Mouse (Mus musculus): ENCODE results near the gene Cenpj.
A peak's percentile ranks its signal among the peaks of the same experiment; 100 is the strongest.

The Cenpj gene

GRCm38 (mm10) chr14:56545491-56545890, 29.7 kb downstream of the Cenpj start:
- no peak for DNase-seq (ENCODE audit: low spot score)

DNA sequence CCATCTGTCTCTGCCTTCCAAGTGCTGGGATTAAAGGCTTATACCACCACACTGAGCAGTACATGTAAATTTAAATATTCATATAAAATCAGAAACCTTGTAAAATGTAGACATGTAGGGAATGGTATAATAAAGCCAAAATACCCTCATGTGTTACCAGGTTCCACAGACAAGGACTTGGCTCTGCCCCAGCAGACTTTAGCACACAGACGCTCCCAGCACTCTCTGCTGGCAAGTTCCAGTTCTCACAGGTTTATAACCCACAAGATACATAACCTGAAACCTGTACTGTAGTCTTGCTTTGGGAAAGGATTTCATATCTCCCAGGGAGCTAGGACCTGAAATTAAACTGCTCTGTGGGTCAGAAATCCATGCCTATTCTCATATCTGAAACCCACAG, 30.3 kb downstream of the Cenpj start:
- DNase-seq (ENCODE audit: low spot score): no peak

DNA sequence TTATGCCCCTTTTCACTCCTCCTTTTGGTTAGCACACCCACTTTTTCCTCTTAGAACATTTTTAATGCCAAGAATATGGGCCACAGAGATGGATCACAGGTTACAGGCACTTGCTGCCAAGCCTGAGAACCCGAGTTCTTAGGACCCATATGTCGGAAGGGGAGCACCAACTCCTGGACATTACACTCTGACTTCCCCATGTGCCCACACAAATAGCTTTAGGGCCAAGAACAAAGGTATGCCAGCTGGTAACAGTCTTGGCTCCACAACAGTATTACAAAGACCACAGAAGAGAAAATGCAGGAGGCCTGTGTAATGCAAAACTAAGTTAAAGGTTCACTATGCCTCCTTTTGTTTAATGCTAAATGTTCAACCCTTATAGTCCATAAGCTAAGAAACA, 44.4 kb downstream of the Cenpj start:
- DNase-seq (ENCODE audit: low spot score): no peak

DNA sequence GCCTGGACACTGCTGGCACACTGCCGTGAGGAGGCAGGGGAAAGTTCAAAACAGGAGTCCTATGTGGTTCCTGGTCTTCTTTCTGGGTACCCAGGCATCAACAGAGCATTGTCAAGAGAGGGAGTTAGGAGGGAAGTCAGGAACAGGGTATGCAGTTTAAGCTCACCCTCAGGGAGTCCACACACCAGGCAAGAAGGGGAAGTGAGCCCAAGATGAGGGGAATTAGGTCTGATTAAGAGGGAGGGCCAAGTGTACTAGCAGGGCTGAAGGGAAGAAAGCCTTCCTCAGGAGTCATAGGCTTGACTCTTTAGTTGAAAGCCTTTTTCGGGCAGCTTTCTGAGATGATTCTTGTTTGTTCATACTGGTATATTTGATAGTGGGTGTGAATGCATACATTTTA, 60.5 kb downstream of the Cenpj start:
- DNase-seq (ENCODE audit: low spot score): no peak

GRCm38 (mm10) chr14:56512084-56512483, 63.1 kb downstream of the Cenpj start:
- DNase-seq (ENCODE audit: low spot score): peak; percentile 50

- no peak for DNase-seq (ENCODE audit: low spot score)
Observed at GRCm38 (mm10) chr14:56506743-56507142, 68.5 kb downstream of the Cenpj start.

DNA sequence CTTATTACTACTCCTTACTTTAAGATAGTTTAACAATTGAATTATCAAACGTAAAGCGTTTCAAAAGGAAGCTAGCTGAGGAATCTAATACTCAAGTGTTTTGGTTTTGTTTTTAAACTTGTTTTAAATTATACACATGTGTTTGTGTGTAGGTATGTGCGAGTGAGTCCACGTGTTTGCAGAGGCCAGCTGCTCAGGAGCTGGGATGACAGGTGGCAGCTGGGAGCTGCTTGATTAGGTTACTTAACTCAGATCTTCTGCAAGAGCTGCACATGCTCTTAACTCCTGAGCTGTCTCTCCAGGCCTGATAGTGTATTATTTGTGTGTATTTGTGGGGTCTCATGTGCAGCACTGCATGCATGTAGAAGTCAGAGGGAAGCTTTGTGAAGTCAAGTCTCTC, 72.8 kb downstream of the Cenpj start:
- no peak for DNase-seq (ENCODE audit: low spot score)

DNA sequence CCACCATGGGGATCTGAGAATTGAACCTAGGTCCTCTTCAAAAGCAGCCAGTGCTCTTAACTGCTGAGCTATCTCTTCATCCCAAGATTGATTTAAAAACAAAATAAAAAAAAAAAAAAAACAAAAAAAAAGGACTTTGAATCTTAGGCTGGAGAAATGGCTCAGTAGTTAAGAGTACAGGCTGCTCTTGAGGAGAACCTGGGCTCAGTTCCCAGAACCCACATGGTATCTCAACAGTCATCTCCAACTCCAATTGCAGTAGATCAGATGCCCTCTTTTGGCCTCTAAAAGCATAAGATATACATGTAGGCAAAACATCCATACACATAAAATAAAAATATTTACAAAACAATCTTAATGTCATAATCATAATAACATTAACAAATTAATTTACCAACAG, 85.4 kb downstream of the Cenpj start:
- no peak for DNase-seq (ENCODE audit: low spot score)
